Mouse (Mus musculus) neural tube, embryonic 14.5 days (tissue): ENCODE data around the gene Celf1. TPM values are rescaled to one million over a fixed set of nuclear protein-coding genes. Genes with fewer than 3 reads are reported as not detected.
A peak's percentile ranks its signal among the peaks of the same experiment; 100 is the strongest.

Experiments
- ATAC-seq: fragments of 200-750 bp; cut with Nextera tagmentation; 2 replicates; pipeline ENCODE4 v1.8.0; 2017; ENCODE audit warnings: low read depth, mild to moderate bottlenecking, moderate TSS enrichment, moderate library complexity
- H3K27ac ChIP-seq: fragments of 300-500 bp; sonication (generic); 2 replicates; pipeline ENCODE4 v1.5.1; 2014; ENCODE audit warnings: low read depth, mild to moderate bottlenecking, control low read depth, low read length, moderate library complexity, mixed read lengths
- H3K27me3 ChIP-seq: fragments of 300-500 bp; sonication (generic); 2 replicates; pipeline ENCODE4 v1.6.1; 2014; ENCODE audit warnings: low read length; ENCODE audit not compliant: control insufficient read depth, insufficient read depth
- H3K36me3 ChIP-seq: fragments of 300-500 bp; sonication (generic); 2 replicates; pipeline ENCODE4 v1.6.1; 2014; ENCODE audit warnings: low read length, mixed read lengths; ENCODE audit not compliant: control insufficient read depth, insufficient read depth
- H3K4me1 ChIP-seq: fragments of 300-500 bp; sonication (generic); 2 replicates; pipeline ENCODE4 v1.6.1; 2014; ENCODE audit warnings: low read length; ENCODE audit not compliant: control insufficient read depth, insufficient read depth
- H3K4me2 ChIP-seq: fragments of 300-500 bp; sonication (generic); 2 replicates; pipeline ENCODE4 v1.6.1; 2014; ENCODE audit warnings: mild to moderate bottlenecking, low read depth, low read length, control low read depth
- H3K4me3 ChIP-seq: fragments of 300-500 bp; sonication (generic); 2 replicates; pipeline ENCODE4 v1.5.1; 2014; ENCODE audit warnings: low read depth, low read length, control low read depth, mixed read lengths
- H3K9ac ChIP-seq: fragments of 300-500 bp; sonication (generic); replicated peaks from 2 replicates; pipeline ENCODE4 v1.6.1; 2014; ENCODE audit warnings: low read depth, mild to moderate bottlenecking, control low read depth, low read length, mixed read lengths
- H3K9me3 ChIP-seq: fragments of 300-500 bp; sonication (generic); 2 replicates; pipeline ENCODE4 v1.6.1; 2016; ENCODE audit warnings: low read length; ENCODE audit not compliant: control insufficient read depth
- WGBS: fragments of 180-500 bp; shearing (Covaris S2); extraction: QIAGEN DNeasy Blood & Tissue Kit; methylation state at CpG from one replicate; pipeline ENCODE4 v1.1.7; 2014; 5-methylcytosine and 5-hydroxymethylcytosine counted together
- polyA plus RNA-seq: library from polyadenylated mRNA; unstranded; fragments of >200 nt; fragmentation: Nextera tagmentation; extraction: Ambion mirVana; gene quantifications from 2 replicates; pipeline ENCODE4 v1.2.1, GENCODE M21; 2014

Celf1 gene
- polyA plus RNA-seq, 1 experiment from 2014 or later: 77.6 TPM

- no peaks in the 10 kb centered on the region for H3K27me3 ChIP-seq
- 95% methylated on average over 1 of the region's 1 CpGs for WGBS
- H3K4me2 ChIP-seq: no peak overlapping the region
- ATAC-seq: no peak
- H3K36me3 ChIP-seq: peaks cover 38% of the 10 kb centered on the region
- no peak overlapping the region for H3K27ac ChIP-seq
- H3K9ac ChIP-seq: no peak overlapping the region
- H3K4me3 ChIP-seq: no peak overlapping the region
- H3K4me1 ChIP-seq: peaks cover 17% of the 10 kb centered on the region; the same call in 1 of the 2 replicates
- H3K9me3 ChIP-seq: no peaks in the 10 kb centered on the region
These were observed 28.5 kb upstream of the Celf1 start for GRCm38 (mm10) chr2:90911668-90912067.

- Histone ChIP-seq H3K4me1 (peaks cover 13% of the 10 kb centered on the region; the same call in 1 of the 2 replicates), H3K4me3 (no peak overlapping the region), H3K27ac (no peak overlapping the region), H3K9me3 (no peaks in the 10 kb centered on the region), H3K9ac (no peak overlapping the region), H3K36me3 (peaks cover 34% of the 10 kb centered on the region), H3K4me2 (no peak overlapping the region), H3K27me3 (no peaks in the 10 kb centered on the region)
- 74% methylated on average over 2 of the region's 2 CpGs for WGBS
- ATAC-seq: no peak
These were observed 26.5 kb upstream of the Celf1 start for GRCm38 (mm10) chr2:90913671-90914070.

- no peaks in the 10 kb centered on the region for H3K9me3 ChIP-seq
- no peak for ATAC-seq
- no peak overlapping the region; the same call in 1 of the 2 replicates for H3K4me2 ChIP-seq
- no peak overlapping the region for H3K27ac ChIP-seq
- WGBS: 45% methylated on average over 1 of the region's 1 CpGs
- no peak overlapping the region for H3K9ac ChIP-seq
- peaks cover 21% of the 10 kb centered on the region for H3K36me3 ChIP-seq
- H3K4me3 ChIP-seq: no peak overlapping the region
- H3K27me3 ChIP-seq: no peaks in the 10 kb centered on the region
- peaks cover 13% of the 10 kb centered on the region; the same call in 1 of the 2 replicates for H3K4me1 ChIP-seq
These were observed 24.7 kb upstream of the Celf1 start for GRCm38 (mm10) chr2:90915516-90915915.

- peak overlapping the region; percentile 87 for H3K27ac ChIP-seq
These were observed 23.5 kb upstream of the Celf1 start for GRCm38 (mm10) chr2:90916560-90917232.

GRCm38 (mm10) chr2:90917233-90917998 lies 22.8 kb upstream of the Celf1 start:
- H3K9ac ChIP-seq: peak overlapping the region; percentile 96
- peak; percentile 87 for ATAC-seq
- WGBS: under 1% methylated on average over 51 of the region's 73 CpGs
- peak overlapping the region; percentile 89 for H3K4me2 ChIP-seq
- H3K4me3 ChIP-seq: peak overlapping the region; percentile 62
- peaks cover 13% of the 10 kb centered on the region; the same call in 1 of the 2 replicates for H3K4me1 ChIP-seq
- H3K36me3 ChIP-seq: peaks cover 10% of the 10 kb centered on the region
- peak overlapping the region; percentile 87 for H3K27ac ChIP-seq
- no peaks in the 10 kb centered on the region for H3K27me3 ChIP-seq
- H3K9me3 ChIP-seq: no peaks in the 10 kb centered on the region

More at GRCm38 (mm10) chr2:90916560-90917232, 23.5 kb upstream of the Celf1 start:
- H3K36me3 ChIP-seq: peaks cover 13% of the 10 kb centered on the region
- peak; percentile 16; the same call in 1 of the 2 replicates for ATAC-seq
- WGBS: 33% methylated on average over 7 of the region's 7 CpGs
- H3K27me3 ChIP-seq: no peaks in the 10 kb centered on the region
- H3K4me1 ChIP-seq: peaks cover 13% of the 10 kb centered on the region; the same call in 1 of the 2 replicates
- H3K9ac ChIP-seq: peak overlapping the region; percentile 96
- peak overlapping the region; percentile 62 for H3K4me3 ChIP-seq
- peak overlapping the region; percentile 89 for H3K4me2 ChIP-seq
- H3K9me3 ChIP-seq: no peaks in the 10 kb centered on the region

GRCm38 (mm10) chr2:90917999-90918698 lies 22.0 kb upstream of the Celf1 start:
- Histone ChIP-seq H3K9ac (peak overlapping the region; percentile 96), H3K36me3 (peaks cover 5% of the 10 kb centered on the region; the same call in 1 of the 2 replicates), H3K4me2 (peak overlapping the region; percentile 89), H3K4me1 (peaks cover 13% of the 10 kb centered on the region; the same call in 1 of the 2 replicates), H3K27me3 (no peaks in the 10 kb centered on the region), H3K9me3 (no peaks in the 10 kb centered on the region), H3K4me3 (peak overlapping the region; percentile 62), H3K27ac (peak overlapping the region; percentile 87)
- 11% methylated on average over 15 of the region's 16 CpGs for whole genome bisulfite sequencing
- peak; percentile 71 for ATAC-seq

GRCm38 (mm10) chr2:90921178-90921577 lies 19.0 kb upstream of the Celf1 start:
- Histone ChIP-seq H3K4me1 (peaks cover 4% of the 10 kb centered on the region; the same call in 1 of the 2 replicates), H3K27ac (no peak overlapping the region), H3K27me3 (no peaks in the 10 kb centered on the region), H3K9ac (no peak overlapping the region), H3K4me2 (no peak overlapping the region), H3K36me3 (no peaks in the 10 kb centered on the region), H3K4me3 (no peak overlapping the region), H3K9me3 (no peaks in the 10 kb centered on the region)
- WGBS: 95% methylated on average over 1 of the region's 1 CpGs
- ATAC-seq: no peak

- no peak overlapping the region for H3K4me3 ChIP-seq
- no peak overlapping the region for H3K9ac ChIP-seq
- no peaks in the 10 kb centered on the region for H3K27me3 ChIP-seq
- H3K9me3 ChIP-seq: no peaks in the 10 kb centered on the region
- ATAC-seq: no peak
- H3K36me3 ChIP-seq: no peaks in the 10 kb centered on the region
- no peaks in the 10 kb centered on the region for H3K4me1 ChIP-seq
- H3K4me2 ChIP-seq: no peak overlapping the region
- WGBS: 92% methylated on average over 2 of the region's 2 CpGs
- no peak overlapping the region for H3K27ac ChIP-seq
These were observed 17.5 kb upstream of the Celf1 start for GRCm38 (mm10) chr2:90922636-90923035.
